ENCODE assay signal across 21 mouse cellular contexts in genomic region chr4:110201680-110202079, GRCm38 (mm10).
"Had no signal": no experiment of that assay in that cellular context is flagged by ENCODE, and none has a peak within 500 bp of the region (broad histone marks: within the 10 kb centered on the region; RNA-seq: fewer than 3 reads in every experiment).

No protein-coding gene starts in this region.

- H3K4me2 ChIP-seq: kidney, embryonic 15.5 days; limb, embryonic 12.5 days; limb, embryonic 15.5 days; liver, embryonic 11.5 days; lung, embryonic 14.5 days had no signal

- H3K27ac ChIP-seq: kidney, embryonic 15.5 days; limb, embryonic 12.5 days; limb, embryonic 15.5 days; liver, embryonic 14.5 days; macrophage; stomach, postnatal 0 days had no signal

- H3K4me3 ChIP-seq: kidney, embryonic 15.5 days; limb, embryonic 12.5 days; limb, embryonic 15.5 days had no signal

- H3K4me1 ChIP-seq: limb, embryonic 12.5 days; limb, embryonic 15.5 days had no signal

- H3K36me3 ChIP-seq: kidney, embryonic 15.5 days; limb, embryonic 12.5 days; limb, embryonic 15.5 days had no signal

- H3K9me3 ChIP-seq: kidney, embryonic 15.5 days; limb, embryonic 12.5 days; limb, embryonic 15.5 days had no signal

- H3K27me3 ChIP-seq: kidney, embryonic 15.5 days; limb, embryonic 12.5 days; limb, embryonic 15.5 days had no signal

- H3K9ac ChIP-seq: kidney, embryonic 15.5 days; limb, embryonic 12.5 days; limb, embryonic 15.5 days; liver, embryonic 14.5 days; liver, postnatal 0 days; lung, embryonic 14.5 days had no signal

- DNase-seq: kidney, adult 11 months; kidney, adult 8-10 months; kidney, postnatal 10 days; kidney, postnatal 4 days; left cerebral cortex, postnatal 4 days; liver, postnatal 0 days; lung, embryonic 14.5 days; right cerebral cortex, adult 18-20 months; right cerebral cortex, postnatal 14 days; right cerebral cortex, postnatal 4 days; thymus, adult 2 months; thymus, postnatal 14 days; thymus, postnatal 4 days had no signal

- ATAC-seq: liver, postnatal 0 days; lung, postnatal 0 days had no signal
